Mouse (Mus musculus) liver, postnatal 0 days (tissue): ENCODE data around the gene Esrrg. TPM values are rescaled to one million over a fixed set of nuclear protein-coding genes. Genes with fewer than 3 reads are reported as not detected.

Experiments
- ATAC-seq: fragments of 200-750 bp; cut with Nextera tagmentation; 2 replicates; pipeline ENCODE4 v1.8.0; 2017; ENCODE audit warnings: mild to moderate bottlenecking, moderate library complexity
- DNase-seq: peaks from one replicate; pipeline ENCODE4 v3.0.0-alpha.2; 2016
- H3K27ac ChIP-seq: fragments of 300-500 bp; sonication (generic); 2 replicates; pipeline ENCODE4 v1.5.1; 2014; ENCODE audit warnings: antibody characterized with exemption, moderate library complexity, mild to moderate bottlenecking, low read depth
- H3K27me3 ChIP-seq: fragments of 300-500 bp; sonication (generic); 2 replicates; pipeline ENCODE4 v1.6.1; 2014; ENCODE audit warnings: low read length, control low read depth, mixed read lengths; ENCODE audit not compliant: insufficient read depth
- H3K36me3 ChIP-seq: fragments of 300-500 bp; sonication (generic); replicated peaks from 2 replicates; pipeline ENCODE4 v1.6.1; 2014; ENCODE audit warnings: mild to moderate bottlenecking, control low read depth, low read length, moderate library complexity, mixed read lengths; ENCODE audit not compliant: insufficient read depth
- H3K4me1 ChIP-seq: fragments of 300-500 bp; sonication (generic); 2 replicates; pipeline ENCODE4 v1.6.1; 2014; ENCODE audit warnings: antibody characterized with exemption, mild to moderate bottlenecking, control low read depth; ENCODE audit not compliant: insufficient read depth
- H3K4me2 ChIP-seq: fragments of 300-500 bp; sonication (generic); 2 replicates; pipeline ENCODE4 v1.6.1; 2014; ENCODE audit warnings: low read depth, mild to moderate bottlenecking, low read length, moderate library complexity, mixed read lengths
- H3K4me3 ChIP-seq: fragments of 300-500 bp; sonication (generic); 2 replicates; pipeline ENCODE4 v1.5.1; 2014; ENCODE audit warnings: low read depth, low read length
- H3K9ac ChIP-seq: fragments of 300-500 bp; sonication (generic); replicated peaks from 2 replicates; pipeline ENCODE4 v1.6.1; 2014; ENCODE audit warnings: mild to moderate bottlenecking, moderate library complexity
- H3K9me3 ChIP-seq: fragments of 300-500 bp; sonication (generic); 2 replicates; pipeline ENCODE4 v1.6.1; 2016; ENCODE audit warnings: mild to moderate bottlenecking, control low read depth, low read length, mixed read lengths
- CTCF ChIP-seq: sonication (generic); IDR thresholded peaks from 2 replicates; pipeline ENCODE4 v1.5.1; 2016; ENCODE audit warnings: antibody characterized with exemption, low read depth
- EP300 ChIP-seq: IDR thresholded peaks from 2 replicates; pipeline ENCODE4 v1.6.1; 2016; ENCODE audit warnings: antibody characterized with exemption, low read depth, mild to moderate bottlenecking
- WGBS: fragments of 180-500 bp; shearing (Covaris S2); extraction: QIAGEN DNeasy Blood & Tissue Kit; methylation state at CpG from one replicate; pipeline ENCODE4 v1.1.7; 2014; ENCODE audit not compliant: insufficient replicate concordance; 5-methylcytosine and 5-hydroxymethylcytosine counted together
- polyA plus RNA-seq: library from polyadenylated mRNA; unstranded; fragments of >200 nt; fragmentation: Nextera tagmentation; extraction: Ambion mirVana; gene quantifications from 2 replicates; pipeline ENCODE4 v1.2.1, GENCODE M21; 2015

The Esrrg gene
- polyA plus RNA-seq, 1 experiment from 2014 or later = 0.11 TPM

GRCm38 (mm10) chr1:187721035-187721434 is 112.4 kb downstream of the Esrrg start:
- 72% methylated on average over 3 of the region's 3 CpGs for WGBS
- H3K4me2 ChIP-seq = no peak overlapping the region
- no peaks in the 10 kb centered on the region for H3K4me1 ChIP-seq
- TF ChIP-seq EP300 (no peak), CTCF (no peak)
- H3K27me3 ChIP-seq = no peaks in the 10 kb centered on the region
- H3K9ac ChIP-seq = no peak overlapping the region
- no peaks in the 10 kb centered on the region for H3K9me3 ChIP-seq
- no peak for DNase-seq
- no peak for ATAC-seq
- H3K4me3 ChIP-seq = no peak overlapping the region
- H3K36me3 ChIP-seq = no peaks in the 10 kb centered on the region
- no peak overlapping the region for H3K27ac ChIP-seq

GRCm38 (mm10) chr1:187722016-187722415 is 113.4 kb downstream of the Esrrg start:
- Histone ChIP-seq H3K4me3 (no peak overlapping the region), H3K9ac (no peak overlapping the region), H3K9me3 (no peaks in the 10 kb centered on the region), H3K36me3 (no peaks in the 10 kb centered on the region), H3K27ac (no peak overlapping the region), H3K4me2 (no peak overlapping the region), H3K27me3 (no peaks in the 10 kb centered on the region), H3K4me1 (no peaks in the 10 kb centered on the region)
- 62% methylated on average over 9 of the region's 9 CpGs for WGBS
- TF ChIP-seq EP300 (no peak), CTCF (no peak)
- ATAC-seq (no peak), DNase-seq (no peak)

GRCm38 (mm10) chr1:187724651-187725050 is 116.1 kb downstream of the Esrrg start:
- H3K27ac ChIP-seq = no peak overlapping the region
- WGBS = 18% methylated on average over 1 of the region's 1 CpGs
- H3K9ac ChIP-seq = no peak overlapping the region
- H3K9me3 ChIP-seq = no peaks in the 10 kb centered on the region
- no peak overlapping the region for H3K4me2 ChIP-seq
- no peaks in the 10 kb centered on the region for H3K4me1 ChIP-seq
- ATAC-seq = no peak
- DNase-seq = no peak
- no peak for TF ChIP-seq EP300
- TF ChIP-seq CTCF = no peak
- no peaks in the 10 kb centered on the region for H3K36me3 ChIP-seq
- H3K27me3 ChIP-seq = no peaks in the 10 kb centered on the region
- no peak overlapping the region for H3K4me3 ChIP-seq

- H3K36me3 ChIP-seq = no peaks in the 10 kb centered on the region
- H3K4me1 ChIP-seq = no peaks in the 10 kb centered on the region
- no peak overlapping the region for H3K4me3 ChIP-seq
- ATAC-seq = no peak
- H3K27me3 ChIP-seq = no peaks in the 10 kb centered on the region
- no peak overlapping the region for H3K9ac ChIP-seq
- TF ChIP-seq CTCF = no peak
- TF ChIP-seq EP300 = no peak
- WGBS = 56% methylated on average over 1 of the region's 1 CpGs
- H3K9me3 ChIP-seq = no peaks in the 10 kb centered on the region
- no peak overlapping the region for H3K4me2 ChIP-seq
- DNase-seq = no peak
- no peak overlapping the region for H3K27ac ChIP-seq
These were observed 116.8 kb downstream of the Esrrg start for GRCm38 (mm10) chr1:187725351-187725750.

- Histone ChIP-seq H3K9me3 (no peaks in the 10 kb centered on the region), H3K4me3 (no peak overlapping the region), H3K9ac (no peak overlapping the region), H3K4me2 (no peak overlapping the region), H3K27ac (no peak overlapping the region), H3K27me3 (no peaks in the 10 kb centered on the region), H3K4me1 (no peaks in the 10 kb centered on the region), H3K36me3 (no peaks in the 10 kb centered on the region)
- ATAC-seq (no peak), DNase-seq (no peak)
- TF ChIP-seq CTCF = no peak
- no peak for TF ChIP-seq EP300
- WGBS = 45% methylated on average over 4 of the region's 4 CpGs
These were observed 122.6 kb downstream of the Esrrg start for GRCm38 (mm10) chr1:187731171-187731570.

GRCm38 (mm10) chr1:187736507-187736906 is 127.9 kb downstream of the Esrrg start:
- Histone ChIP-seq H3K4me1 (no peaks in the 10 kb centered on the region), H3K4me2 (no peak overlapping the region), H3K36me3 (no peaks in the 10 kb centered on the region), H3K4me3 (no peak overlapping the region), H3K27me3 (no peaks in the 10 kb centered on the region), H3K9me3 (no peaks in the 10 kb centered on the region), H3K27ac (no peak overlapping the region), H3K9ac (no peak overlapping the region)
- WGBS = 42% methylated on average over 14 of the region's 14 CpGs
- TF ChIP-seq EP300 = no peak
- no peak for TF ChIP-seq CTCF
- DNase-seq = no peak
- no peak for ATAC-seq

GRCm38 (mm10) chr1:187737296-187737695 is 128.7 kb downstream of the Esrrg start:
- DNase-seq (no peak), ATAC-seq (no peak)
- no peak overlapping the region for H3K9ac ChIP-seq
- no peaks in the 10 kb centered on the region for H3K36me3 ChIP-seq
- 81% methylated on average over 7 of the region's 7 CpGs for WGBS
- no peaks in the 10 kb centered on the region for H3K4me1 ChIP-seq
- no peaks in the 10 kb centered on the region for H3K9me3 ChIP-seq
- H3K27ac ChIP-seq = no peak overlapping the region
- no peak overlapping the region for H3K4me3 ChIP-seq
- H3K27me3 ChIP-seq = no peaks in the 10 kb centered on the region
- H3K4me2 ChIP-seq = no peak overlapping the region
- no peak for TF ChIP-seq CTCF
- no peak for TF ChIP-seq EP300
